Mouse (Mus musculus): Measurements from ENCODE around the gene Pgm2l1. TPM values are rescaled to one million over a fixed set of nuclear protein-coding genes. Genes with fewer than 3 reads are reported as not detected.

Gene Pgm2l1
- total and polyA plus RNA-seq, 2 experiments from 2014 or later: 30.3 to 135 TPM

GRCm38 (mm10) chr7:100302316-100302715 is 75.1 kb downstream of the Pgm2l1 start:
- ATAC-seq (peak; percentile 85), DNase-seq (peak; percentile 77)

GRCm38 (mm10) chr7:100305894-100306293 is 78.7 kb downstream of the Pgm2l1 start:
- Histone ChIP-seq H3K4me3 (ENCODE audit: low read depth, low read length) (no peak overlapping the region), H3K9me3 (ENCODE audit: low read length) (no peaks in the 10 kb centered on the region), H3K27me3 (ENCODE audit: insufficient read depth, low read length) (no peaks in the 10 kb centered on the region), H3K27ac (ENCODE audit: low read depth, low read length) (no peak overlapping the region), H3K4me2 (ENCODE audit: low read depth) (no peak overlapping the region), H3K36me3 (ENCODE audit: insufficient read depth) (no peaks in the 10 kb centered on the region), H3K4me1 (ENCODE audit: insufficient read depth) (peaks cover 25% of the 10 kb centered on the region), H3K9ac (no peak overlapping the region)
- no peak for TF ChIP-seq CTCF (IDR thresholded peaks at IDR 0.05; ENCODE audit: low read depth)
- WGBS: 92% methylated on average over 9 of the region's 9 CpGs
- no peak for DNase-seq
- no peak for ATAC-seq

More at GRCm38 (mm10) chr7:100302316-100302715, 75.1 kb downstream of the Pgm2l1 start:
- Histone ChIP-seq H3K9me3 (ENCODE audit: low read length) (no peaks in the 10 kb centered on the region), H3K27me3 (ENCODE audit: insufficient read depth, low read length) (no peaks in the 10 kb centered on the region), H3K27ac (ENCODE audit: low read depth, low read length) (peak overlapping the region; percentile 36; the same call in 1 of the 2 replicates), H3K9ac (no peak overlapping the region), H3K4me2 (ENCODE audit: low read depth) (no peak overlapping the region), H3K4me3 (ENCODE audit: low read depth, low read length) (no peak overlapping the region), H3K36me3 (ENCODE audit: insufficient read depth) (no peaks in the 10 kb centered on the region), H3K4me1 (ENCODE audit: insufficient read depth) (peaks cover 3% of the 10 kb centered on the region)
- no peak for TF ChIP-seq CTCF (IDR thresholded peaks at IDR 0.05; ENCODE audit: low read depth)
- WGBS: 28% methylated on average over 4 of the region's 4 CpGs

- WGBS: 63% methylated on average over 6 of the region's 6 CpGs
- Histone ChIP-seq H3K4me2 (ENCODE audit: low read depth) (no peak overlapping the region), H3K9ac (no peak overlapping the region), H3K36me3 (ENCODE audit: insufficient read depth) (no peaks in the 10 kb centered on the region), H3K4me1 (ENCODE audit: insufficient read depth) (peaks cover 25% of the 10 kb centered on the region), H3K9me3 (ENCODE audit: low read length) (no peaks in the 10 kb centered on the region), H3K27ac (ENCODE audit: low read depth, low read length) (peak overlapping the region; percentile 73), H3K27me3 (ENCODE audit: insufficient read depth, low read length) (no peaks in the 10 kb centered on the region), H3K4me3 (ENCODE audit: low read depth, low read length) (no peak overlapping the region)
- no peak for TF ChIP-seq CTCF (IDR thresholded peaks at IDR 0.05; ENCODE audit: low read depth)
- DNase-seq (peak; percentile 89), ATAC-seq (peak; percentile 87)
Observed at GRCm38 (mm10) chr7:100307872-100308653, 80.9 kb downstream of the Pgm2l1 start.

GRCm38 (mm10) chr7:100309216-100309615 is 82.0 kb downstream of the Pgm2l1 start:
- Histone ChIP-seq H3K4me1 (ENCODE audit: insufficient read depth) (peaks cover 25% of the 10 kb centered on the region), H3K36me3 (ENCODE audit: insufficient read depth) (no peaks in the 10 kb centered on the region), H3K27me3 (ENCODE audit: insufficient read depth, low read length) (no peaks in the 10 kb centered on the region), H3K4me3 (ENCODE audit: low read depth, low read length) (no peak overlapping the region), H3K4me2 (ENCODE audit: low read depth) (no peak overlapping the region), H3K9me3 (ENCODE audit: low read length) (no peaks in the 10 kb centered on the region), H3K9ac (no peak overlapping the region), H3K27ac (ENCODE audit: low read depth, low read length) (peak overlapping the region; percentile 77)
- no peak for TF ChIP-seq CTCF (IDR thresholded peaks at IDR 0.05; ENCODE audit: low read depth)
- DNase-seq (peak; percentile 65), ATAC-seq (peak; percentile 50)
- WGBS: 26% methylated on average over 1 of the region's 1 CpGs

GRCm38 (mm10) chr7:100309679-100310078 is 82.5 kb downstream of the Pgm2l1 start:
- ATAC-seq: peak; percentile 38; the same call in 1 of the 2 replicates
- TF ChIP-seq CTCF (IDR thresholded peaks at IDR 0.05; ENCODE audit: low read depth): no peak
- Histone ChIP-seq H3K27me3 (ENCODE audit: insufficient read depth, low read length) (no peaks in the 10 kb centered on the region), H3K4me3 (ENCODE audit: low read depth, low read length) (no peak overlapping the region), H3K27ac (ENCODE audit: low read depth, low read length) (peak overlapping the region; percentile 77), H3K4me1 (ENCODE audit: insufficient read depth) (peaks cover 25% of the 10 kb centered on the region), H3K36me3 (ENCODE audit: insufficient read depth) (no peaks in the 10 kb centered on the region), H3K9me3 (ENCODE audit: low read length) (no peaks in the 10 kb centered on the region), H3K9ac (peak overlapping the region; percentile 31; the same call in 1 of the 2 replicates), H3K4me2 (ENCODE audit: low read depth) (no peak overlapping the region)
- peak; percentile 47 for DNase-seq
- 17% methylated on average over 6 of the region's 6 CpGs for WGBS

GRCm38 (mm10) chr7:100310290-100310689 is 83.1 kb downstream of the Pgm2l1 start:
- no peak overlapping the region for H3K4me3 ChIP-seq (ENCODE audit: low read depth, low read length)
- H3K27ac ChIP-seq (ENCODE audit: low read depth, low read length): peak overlapping the region; percentile 77
- H3K36me3 ChIP-seq (ENCODE audit: insufficient read depth): no peaks in the 10 kb centered on the region
- DNase-seq (no peak), ATAC-seq (no peak)
- no peak overlapping the region for H3K4me2 ChIP-seq (ENCODE audit: low read depth)
- H3K9ac ChIP-seq: no peak overlapping the region
- H3K27me3 ChIP-seq (ENCODE audit: insufficient read depth, low read length): no peaks in the 10 kb centered on the region
- peaks cover 25% of the 10 kb centered on the region for H3K4me1 ChIP-seq (ENCODE audit: insufficient read depth)
- TF ChIP-seq CTCF (IDR thresholded peaks at IDR 0.05; ENCODE audit: low read depth): no peak
- no peaks in the 10 kb centered on the region for H3K9me3 ChIP-seq (ENCODE audit: low read length)
- 66% methylated on average over 12 of the region's 12 CpGs for WGBS

- Histone ChIP-seq H3K4me1 (ENCODE audit: insufficient read depth) (peaks cover 19% of the 10 kb centered on the region), H3K9ac (no peak overlapping the region), H3K36me3 (ENCODE audit: insufficient read depth) (no peaks in the 10 kb centered on the region), H3K27me3 (ENCODE audit: insufficient read depth, low read length) (no peaks in the 10 kb centered on the region), H3K27ac (ENCODE audit: low read depth, low read length) (no peak overlapping the region), H3K9me3 (ENCODE audit: low read length) (no peaks in the 10 kb centered on the region), H3K4me2 (ENCODE audit: low read depth) (no peak overlapping the region), H3K4me3 (ENCODE audit: low read depth, low read length) (no peak overlapping the region)
- WGBS: 94% methylated on average over 4 of the region's 4 CpGs
- TF ChIP-seq CTCF (IDR thresholded peaks at IDR 0.05; ENCODE audit: low read depth): no peak
- no peak for ATAC-seq
- no peak for DNase-seq
Observed at GRCm38 (mm10) chr7:100312716-100313115, 85.5 kb downstream of the Pgm2l1 start.

Measured in forebrain, postnatal 0 days (tissue).